ENCODE assay signal across 11 mouse cellular contexts in genomic region chr7:64158281-64159055, GRCm38 (mm10). TPM values are rescaled to one million over a fixed set of nuclear protein-coding genes. Genes with fewer than 3 reads are reported as not detected.
DNase-seq lines count a peak whose midpoint lies in the region; ATAC-seq and TF ChIP-seq lines count a peak whose summit lies in the region.
"Had no signal": no experiment of that assay in that cellular context is flagged by ENCODE, and none has a peak within 500 bp of the region (broad histone marks: within the 10 kb centered on the region; RNA-seq: fewer than 3 reads in every experiment).

No protein-coding gene starts in this region.

- no peak for TF ChIP-seq CTCF in layer of hippocampus, adult 2 months (conservative IDR thresholded peaks at IDR 0.05)

- ATAC-seq in CD4-positive, CD25-positive, alpha-beta regulatory T cell, adult 4 months, result peak; percentile 57

- peak; percentile 34 for DNase-seq in cerebellum, adult 9-11 months
- no peak for DNase-seq in cerebellum, postnatal 36 days
- no peak for DNase-seq in layer of hippocampus, adult 2 months (ENCODE audit: low spot score in 2 of 2)
- no peak for DNase-seq in layer of hippocampus, adult 8-10 months (ENCODE audit: low spot score in 2 of 2)
- DNase-seq in lung, postnatal 36 days, result peak; percentile 44
- DNase-seq in MN1 (ENCODE audit: low spot score), result no peak
- no peak for DNase-seq in testis, postnatal 10 days (ENCODE audit: low spot score)

- peak overlapping the region; percentile 86 for H3K27ac ChIP-seq in layer of hippocampus, adult 2 months
- H3K27ac ChIP-seq: midbrain, embryonic 12.5 days had no signal

- H3K4me3 ChIP-seq in layer of hippocampus, adult 2 months, result no peak overlapping the region
- H3K4me3 ChIP-seq: midbrain, embryonic 12.5 days had no signal

RNA-seq across cellular contexts. Expression of gene Trpm1, which starts 4.8 kb away (rescaled TPM):
- total RNA-seq in layer of hippocampus, adult 2 months (2021), result not detected
- total RNA-seq in layer of hippocampus, adult 8-10 months (2022), result 1 to 10 TPM in 2 of 4 experiments, not detected in 2; 2.8 to 3.2 TPM
- polyA plus RNA-seq in CD4-positive, CD25-positive, alpha-beta regulatory T cell, adult 4 months (2017; shearing (Covaris generic)), result 1 to 10 TPM; 9.7 to 9.9 TPM
- total RNA-seq: hematopoietic stem cell, adult 5-6 weeks had no signal
- polyA plus RNA-seq: large intestine, adult 2 months had no signal

Comparison
In these comparisons a context has a peak if more than half of its experiments do, and no peak if none do; other contexts are left out.
1. DNase-seq: peak in cerebellum, adult 9-11 months (single experiment) and lung, postnatal 36 days (single experiment); none in cerebellum, postnatal 36 days (0 of 2), layer of hippocampus, adult 2 months (0 of 2), layer of hippocampus, adult 8-10 months (0 of 2), MN1 (single experiment) and testis, postnatal 10 days (single experiment).